Mouse (Mus musculus) brain, embryonic 14.5 days (tissue): ENCODE data around the gene Olfr1392. TPM values are rescaled to one million over a fixed set of nuclear protein-coding genes. Genes with fewer than 3 reads are reported as not detected.
A peak's percentile ranks its signal among the peaks of the same experiment; 100 is the strongest.
"Not testable (repeated sequence)": the region's sequence is repeated elsewhere in the genome, so short reads cannot be mapped to it uniquely, and the experiment has no call there.

Experiments
- DNase-seq: peaks from one replicate; pipeline ENCODE4 v3.0.0-alpha.2; 2011; ENCODE audit warnings: low read depth
- CTCF ChIP-seq: fragments of 200-500 bp; IDR thresholded peaks from 2 replicates; pipeline ENCODE4 v1.5.1; 2012; ENCODE audit warnings: inconsistent platforms, mild to moderate bottlenecking, moderate library complexity, borderline replicate concordance; ENCODE audit not compliant: insufficient read depth, insufficient read length; ENCODE audit errors: extremely low read depth
- POLR2A ChIP-seq: fragments of 200-500 bp; IDR thresholded peaks from 2 replicates; pipeline ENCODE4 v1.6.1; 2012; ENCODE audit warnings: mild to moderate bottlenecking, inconsistent platforms, borderline replicate concordance; ENCODE audit not compliant: poor library complexity, insufficient read depth, insufficient read length, severe bottlenecking; ENCODE audit errors: extremely low read depth
- polyA plus RNA-seq: library from polyadenylated mRNA; depleted of rRNA; stranded (reverse); fragments of >200 nt; gene quantifications from 2 replicates; pipeline ENCODE4 v1.2.3, GENCODE M21; 2012; rRNA removed

Gene Olfr1392
- polyA plus RNA-seq, result 0.26 and 0.29 TPM in 2 replicates

DNA sequence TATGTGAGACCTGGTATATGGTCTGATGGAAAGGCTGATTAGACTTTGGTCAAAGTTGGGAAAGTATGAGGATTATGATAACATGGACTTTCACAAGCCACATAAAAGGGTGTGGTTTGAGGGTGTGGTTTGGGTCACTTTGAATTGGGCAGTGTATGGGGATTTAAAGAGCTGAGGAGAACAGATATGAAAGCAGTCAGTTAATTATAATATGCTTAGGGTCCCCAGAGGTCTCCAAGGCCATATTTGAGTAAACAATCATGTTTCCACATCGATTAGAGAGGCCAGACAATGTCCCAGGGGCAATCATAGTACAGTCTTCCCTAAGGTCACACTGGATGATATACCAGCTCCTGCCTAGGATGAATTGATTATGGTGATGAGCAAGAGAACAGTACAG lies at the start of gene Olfr1392:
Olfr1392 (plus strand) TSS at position 301 of the 400 bp plus-strand sequence.
- not testable (repeated sequence) for DNase-seq

DNA sequence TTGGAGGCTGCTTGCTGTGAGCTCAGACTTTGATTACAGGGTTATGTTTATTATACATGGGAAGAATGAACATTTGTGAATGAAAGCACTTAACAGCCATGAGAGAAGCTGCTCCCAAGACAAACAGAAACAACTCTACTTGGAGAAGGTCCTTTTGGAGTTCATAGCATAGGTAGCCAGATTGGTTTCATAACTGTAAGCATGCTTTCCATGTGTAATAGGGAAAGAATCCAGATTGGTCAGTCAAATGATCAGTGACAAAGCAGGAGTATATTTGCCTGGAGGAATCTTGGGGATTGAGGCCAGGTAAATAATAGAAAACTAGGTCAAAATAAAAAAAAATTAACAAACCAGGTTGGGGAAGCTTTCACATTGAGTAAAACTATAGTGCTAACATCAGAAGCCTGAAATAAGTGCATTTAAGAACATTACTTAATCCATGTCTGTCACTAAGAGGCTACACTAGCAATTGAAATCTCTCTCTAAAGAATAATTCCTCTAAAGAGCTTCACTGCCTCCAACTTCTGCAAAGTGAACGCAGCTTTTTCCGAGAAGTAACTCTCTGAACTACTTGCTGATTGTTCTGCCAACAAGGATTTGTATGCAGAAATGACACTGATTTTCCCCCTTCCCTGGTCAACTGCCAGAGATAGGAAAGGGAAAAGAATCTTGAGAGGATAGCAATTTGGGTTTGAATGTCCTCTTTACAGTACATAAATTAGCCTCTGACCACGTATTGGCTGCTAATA lies 49.4 kb upstream of the Olfr1392 start:
- DNase-seq, result no peak
- TF ChIP-seq CTCF, result no peak
- TF ChIP-seq POLR2A, result no peak

- no peak for TF ChIP-seq CTCF
- no peak for TF ChIP-seq POLR2A
- no peak for DNase-seq
Observed at GRCm38 (mm10) chr11:49236891-49237290, 48.2 kb upstream of the Olfr1392 start.

- no peak for DNase-seq
Observed at GRCm38 (mm10) chr11:49237532-49237931, 47.5 kb upstream of the Olfr1392 start.

GRCm38 (mm10) chr11:49240310-49240709 lies 44.8 kb upstream of the Olfr1392 start:
- no peak for DNase-seq
- TF ChIP-seq POLR2A (no peak), CTCF (no peak)

More at GRCm38 (mm10) chr11:49237532-49237931, 47.5 kb upstream of the Olfr1392 start:
- no peak for TF ChIP-seq POLR2A

GRCm38 (mm10) chr11:49240874-49241273 lies 44.2 kb upstream of the Olfr1392 start:
- no peak for DNase-seq
- TF ChIP-seq CTCF, result no peak
- no peak for TF ChIP-seq POLR2A

DNA sequence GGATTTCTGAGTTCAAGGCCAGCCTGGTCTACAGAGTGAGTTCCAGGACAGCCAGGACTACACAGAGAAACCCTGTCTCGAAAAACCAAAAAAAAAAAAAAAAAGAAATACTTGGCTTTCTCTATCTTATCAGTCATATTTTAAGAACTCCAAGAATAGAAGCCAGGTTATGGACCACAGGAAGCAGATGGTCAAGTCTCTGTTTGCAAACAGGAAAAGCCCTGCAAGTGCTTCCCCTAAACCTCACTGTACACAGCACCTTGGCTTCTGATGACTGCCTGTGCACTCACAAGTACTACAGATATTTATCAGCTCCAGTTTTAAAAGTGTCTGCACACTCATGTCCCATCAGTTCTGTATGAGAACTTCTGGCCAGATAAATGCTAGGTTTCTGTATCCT lies 43.6 kb upstream of the Olfr1392 start:
- TF ChIP-seq CTCF (no peak), POLR2A (no peak)
- no peak for DNase-seq

GRCm38 (mm10) chr11:49242944-49243626 lies 42.0 kb upstream of the Olfr1392 start:
- DNase-seq, result peak; percentile 56
- no peak for TF ChIP-seq CTCF
- no peak for TF ChIP-seq POLR2A

DNA sequence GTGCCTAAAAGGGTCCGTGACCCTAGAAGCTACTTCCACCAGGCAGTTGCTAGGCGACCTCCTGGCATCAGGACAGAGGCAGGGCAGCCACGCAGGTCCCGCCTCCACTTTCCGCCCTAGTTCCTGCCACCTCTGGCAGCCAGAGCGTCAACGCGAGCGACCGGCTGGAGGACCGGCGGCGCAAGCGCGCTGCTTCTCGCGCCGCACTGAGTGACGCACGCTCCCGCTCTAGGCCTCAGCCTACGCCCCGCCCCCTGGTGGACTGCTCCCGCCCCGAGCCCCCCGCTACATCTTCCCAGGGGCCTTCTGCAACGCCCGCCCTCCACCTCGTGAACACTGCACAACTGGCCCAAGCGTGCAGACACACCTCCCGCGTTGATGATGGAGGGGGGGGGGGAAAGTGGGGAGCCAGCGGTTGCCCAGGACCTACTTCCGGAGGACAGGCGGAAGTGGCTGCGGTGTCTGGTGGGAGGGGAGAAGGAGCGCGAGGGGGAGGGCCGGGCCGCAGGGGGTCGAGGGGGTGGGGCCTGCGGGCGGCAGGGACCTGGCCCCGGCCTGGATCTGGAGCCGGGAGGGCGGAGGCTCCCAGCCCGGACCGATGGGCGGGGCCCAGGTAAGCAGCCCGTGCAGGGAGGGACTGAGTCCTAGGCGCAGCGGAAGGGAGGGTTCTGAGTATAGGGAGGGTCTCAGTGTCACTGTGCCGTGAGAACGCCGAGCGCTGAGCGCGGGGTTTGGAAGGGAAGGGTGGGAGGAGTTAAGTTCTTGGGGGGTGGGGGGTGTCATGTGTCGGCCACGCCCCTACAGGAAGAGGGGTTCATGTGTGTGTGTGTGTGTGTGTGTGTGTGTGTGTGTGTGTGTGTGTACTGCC lies 41.1 kb upstream of the Olfr1392 start, which contains the start of gene Mgat1:
Mgat1 (plus strand) TSS at position 465 of the 868 bp plus-strand sequence.
- TF ChIP-seq POLR2A (peak; percentile 80), CTCF (0 out of 2 replicates have a peak, but pooled peaks have one; percentile 6)
- DNase-seq, result peak; percentile 99

- no peak for DNase-seq
- TF ChIP-seq POLR2A (no peak), CTCF (no peak)
Observed at GRCm38 (mm10) chr11:49244595-49244930, 40.5 kb upstream of the Olfr1392 start.

- DNase-seq, result no peak
- TF ChIP-seq CTCF, result no peak
- TF ChIP-seq POLR2A, result no peak
Observed at GRCm38 (mm10) chr11:49245176-49245575, 39.9 kb upstream of the Olfr1392 start.

DNA sequence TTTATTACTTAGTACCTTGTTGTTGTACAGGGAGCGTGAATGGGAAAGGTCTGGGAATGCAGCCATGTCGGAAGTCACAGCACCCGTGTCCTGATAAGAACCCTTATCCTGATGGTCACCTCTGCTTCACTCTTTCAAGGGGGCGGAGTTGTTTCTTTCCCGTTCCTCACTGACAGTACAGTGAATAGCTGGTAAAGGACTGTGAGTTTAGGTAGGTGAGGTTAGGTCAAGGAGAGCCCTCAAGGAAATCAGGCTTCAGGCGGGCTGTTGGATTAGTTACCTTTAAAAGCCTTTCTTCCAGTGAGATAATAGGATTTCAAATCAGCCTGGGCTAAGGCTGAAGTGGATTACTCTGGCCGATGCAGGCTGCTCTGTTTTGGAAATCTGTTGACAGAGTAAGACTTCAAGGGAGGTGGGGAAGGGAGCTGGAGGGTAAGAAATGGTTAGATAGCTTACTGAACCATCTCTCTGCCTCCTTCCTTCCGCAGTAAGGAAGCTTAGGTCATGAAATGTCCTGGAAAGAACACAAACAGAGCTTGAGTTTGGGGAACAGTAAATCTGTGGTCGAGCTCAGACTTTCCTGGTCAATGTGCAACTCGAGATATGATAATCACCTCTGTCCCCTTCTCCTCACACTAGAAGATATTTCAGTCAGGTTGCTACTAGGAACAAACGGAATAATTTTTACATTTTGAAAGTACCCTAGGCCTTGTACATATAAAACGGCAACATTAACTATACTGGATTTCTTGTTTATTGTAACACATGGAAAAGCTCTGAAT lies 39.3 kb upstream of the Olfr1392 start:
- TF ChIP-seq POLR2A (no peak), CTCF (no peak)
- DNase-seq, result no peak
